Mouse (Mus musculus) liver, adult 2 months (tissue): ENCODE data around the gene Cyp2a4.
"Not testable (repeated sequence)": the region's sequence is repeated elsewhere in the genome, so short reads cannot be mapped to it uniquely, and the experiment has no call there.

ENCODE experiments used
- CTCF ChIP-seq: fragments of 200-500 bp; IDR thresholded peaks from 2 replicates; pipeline ENCODE4 v1.5.1; 2011; ENCODE audit warnings: low read depth, low read length, control low read depth
- POLR2A ChIP-seq: fragments of 200-500 bp; IDR thresholded peaks from 2 replicates; pipeline ENCODE4 v1.6.1; 2011; ENCODE audit warnings: low read length, control low read depth; ENCODE audit not compliant: insufficient read depth; ENCODE audit errors: extremely low read depth

- not testable (repeated sequence) for TF ChIP-seq CTCF, POLR2A
Observed at GRCm38 (mm10) chr7:26315194-26315593, 8.2 kb downstream of the Cyp2a4 start.
